Mouse (Mus musculus): Measurements from ENCODE around the gene Hc.

DNA sequence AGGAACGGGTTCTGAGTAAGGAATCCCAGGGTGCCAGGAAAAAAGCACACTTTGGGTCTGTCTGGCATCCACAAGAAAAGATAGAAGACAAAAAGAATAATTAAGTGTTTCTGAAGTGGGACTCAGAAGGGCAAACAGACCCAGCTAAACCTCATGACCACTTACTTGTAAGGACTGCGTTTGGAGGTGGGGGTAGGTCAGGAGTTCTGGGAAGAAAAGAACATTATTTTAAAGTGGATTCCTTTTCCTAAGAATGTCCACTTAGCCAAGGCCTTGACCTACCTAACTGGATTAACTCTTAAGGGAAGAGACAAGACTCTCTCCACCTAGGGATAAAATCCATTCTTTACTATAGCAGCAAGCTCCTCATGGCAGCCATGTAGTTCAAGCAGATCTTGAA, 11.3 kb upstream of the Hc start:
- TF ChIP-seq CHD2 (IDR thresholded peaks at IDR 0.05; ENCODE audit: low read length) (no peak), GABPA (IDR thresholded peaks at IDR 0.05; ENCODE audit: insufficient replicate concordance, low read depth, low read length) (no peak), SMC3 (IDR thresholded peaks at IDR 0.05; ENCODE audit: low read depth, low read length) (no peak), ZC3H11A (IDR thresholded peaks at IDR 0.05; ENCODE audit: low read depth, low read length) (no peak), RAD21 (IDR thresholded peaks at IDR 0.05; ENCODE audit: low read depth, low read length) (no peak), POLR2A (IDR thresholded peaks at IDR 0.05; ENCODE audit: low read depth, low read length) (no peak)
